Mouse (Mus musculus): ENCODE measurements around the gene Elk3. TPM values are rescaled to one million over a fixed set of nuclear protein-coding genes. Genes with fewer than 3 reads are reported as not detected.

Elk3 gene
- total and polyA plus RNA-seq, 3 experiments, result 0.33 TPM; not detected in 2

DNA sequence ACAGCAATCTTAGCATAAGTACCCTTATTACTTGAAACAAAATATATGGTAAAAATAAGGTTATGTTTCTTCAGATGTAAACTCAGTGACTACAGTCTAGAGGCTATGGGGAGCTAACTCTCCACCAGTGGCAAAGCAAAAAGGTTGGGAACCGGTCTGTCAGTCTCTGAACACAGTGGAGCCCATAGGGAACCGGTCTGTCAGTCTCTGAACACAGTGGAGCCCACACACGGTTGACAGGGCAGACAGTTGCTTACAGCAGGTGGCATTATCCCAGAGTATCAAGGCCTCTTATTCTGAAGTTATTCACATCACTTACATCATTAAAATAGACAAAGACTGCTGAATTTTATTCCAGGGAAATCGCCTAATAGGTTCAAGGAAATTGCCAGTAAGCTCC lies 79.4 kb downstream of the Elk3 start:
- DNase-seq (ENCODE audit: low spot score), result no peak
- no peak for ATAC-seq (ENCODE audit: extremely low read depth, insufficient number of reproducible peaks, low FRiP score, poor library complexity, severe bottlenecking)
- peaks cover 69% of the 10 kb centered on the region for H3K36me3 ChIP-seq (replicated peaks)
- H3K4me3 ChIP-seq (ENCODE audit: low read depth, low read length), result no peak overlapping the region
- peaks cover 44% of the 10 kb centered on the region for H3K4me1 ChIP-seq (ENCODE audit: insufficient read depth, low read depth, low read length)
- no peak for TF ChIP-seq TAL1 (conservative IDR thresholded peaks at IDR 0.05; ENCODE audit: low read depth, low read length)
- TF ChIP-seq GATA1 (IDR thresholded peaks at IDR 0.05; ENCODE audit: borderline replicate concordance, low read length), result no peak
- TF ChIP-seq CTCF (IDR thresholded peaks at IDR 0.05; ENCODE audit: low read depth, low read length), result no peak
- H3K9me3 ChIP-seq (replicated peaks), result no peaks in the 10 kb centered on the region
- H3K27me3 ChIP-seq (ENCODE audit: insufficient read depth, low read length), result no peaks in the 10 kb centered on the region

DNA sequence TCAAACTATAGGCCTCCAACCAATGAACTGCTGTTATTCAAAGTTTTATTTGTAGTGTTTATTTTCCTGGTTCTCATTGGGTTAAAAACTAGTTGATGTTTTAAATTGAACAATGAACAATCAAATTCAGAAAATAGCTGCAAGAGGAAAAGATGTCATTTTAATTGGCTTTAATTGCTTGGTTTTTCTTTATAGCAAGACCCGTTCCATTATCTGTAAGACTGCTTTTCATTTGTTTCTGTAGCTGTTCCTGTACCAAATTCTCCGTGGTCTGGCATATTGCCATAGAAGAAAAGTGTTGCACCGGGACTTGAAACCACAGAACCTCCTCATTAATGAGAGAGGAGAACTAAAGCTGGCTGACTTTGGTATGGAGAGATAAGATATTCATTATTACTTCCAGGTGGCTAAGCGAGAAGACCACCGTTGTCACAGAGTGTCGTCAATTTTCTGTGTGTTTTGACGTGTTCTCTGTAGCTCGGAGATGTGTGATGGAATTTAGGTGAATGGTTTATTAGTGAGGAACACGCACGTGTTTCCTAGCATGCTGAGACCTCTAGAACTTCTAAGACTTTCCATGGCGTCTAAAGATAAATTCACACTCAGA lies 82.4 kb downstream of the Elk3 start:
- no peak overlapping the region; the same call in 1 of the 2 replicates for H3K4me3 ChIP-seq (ENCODE audit: low read depth, low read length)
- peaks cover 65% of the 10 kb centered on the region for H3K36me3 ChIP-seq (replicated peaks)
- H3K4me1 ChIP-seq (ENCODE audit: insufficient read depth, low read depth, low read length), result peaks cover 51% of the 10 kb centered on the region
- no peaks in the 10 kb centered on the region for H3K27me3 ChIP-seq (ENCODE audit: insufficient read depth, low read length)
- DNase-seq (ENCODE audit: low spot score) (peak; percentile 27), ATAC-seq (ENCODE audit: extremely low read depth, insufficient number of reproducible peaks, low FRiP score, poor library complexity, severe bottlenecking) (peak; percentile 48)
- no peaks in the 10 kb centered on the region for H3K9me3 ChIP-seq (replicated peaks)
- TF ChIP-seq CTCF (IDR thresholded peaks at IDR 0.05; ENCODE audit: low read depth, low read length), result no peak
- no peak for TF ChIP-seq GATA1 (IDR thresholded peaks at IDR 0.05; ENCODE audit: borderline replicate concordance, low read length)
- TF ChIP-seq TAL1 (conservative IDR thresholded peaks at IDR 0.05; ENCODE audit: low read depth, low read length), result peak; percentile 59

- Histone ChIP-seq H3K4me1 (ENCODE audit: insufficient read depth, low read depth, low read length) (peaks cover 46% of the 10 kb centered on the region), H3K4me3 (ENCODE audit: low read depth, low read length) (no peak overlapping the region; the same call in 1 of the 2 replicates), H3K9me3 (replicated peaks) (no peaks in the 10 kb centered on the region), H3K27me3 (ENCODE audit: insufficient read depth, low read length) (no peaks in the 10 kb centered on the region), H3K36me3 (replicated peaks) (peaks cover 60% of the 10 kb centered on the region)
- no peak for TF ChIP-seq TAL1 (conservative IDR thresholded peaks at IDR 0.05; ENCODE audit: low read depth, low read length)
- no peak for TF ChIP-seq GATA1 (IDR thresholded peaks at IDR 0.05; ENCODE audit: borderline replicate concordance, low read length)
- no peak for TF ChIP-seq GATA2 (IDR thresholded peaks at IDR 0.05; ENCODE audit: borderline replicate concordance, low read depth, low read length)
- TF ChIP-seq CTCF (IDR thresholded peaks at IDR 0.05; ENCODE audit: low read depth, low read length), result no peak
- TF ChIP-seq POLR2AphosphoS5 (IDR thresholded peaks at IDR 0.05; ENCODE audit: insufficient replicate concordance, low read depth, low read length), result no peak
- peak; percentile 55; the same call in 1 of the 2 replicates for ATAC-seq (ENCODE audit: extremely low read depth, insufficient number of reproducible peaks, low FRiP score, poor library complexity, severe bottlenecking)
- DNase-seq (ENCODE audit: low spot score), result peak; percentile 16
These were observed 83.0 kb downstream of the Elk3 start for GRCm38 (mm10) chr10:93227921-93228320.

- Histone ChIP-seq H3K27me3 (ENCODE audit: insufficient read depth, low read length) (no peaks in the 10 kb centered on the region), H3K4me1 (ENCODE audit: insufficient read depth, low read depth, low read length) (peaks cover 42% of the 10 kb centered on the region), H3K36me3 (replicated peaks) (peaks cover 39% of the 10 kb centered on the region), H3K9me3 (replicated peaks) (no peaks in the 10 kb centered on the region), H3K4me3 (ENCODE audit: low read depth, low read length) (no peak overlapping the region)
- no peak for ATAC-seq (ENCODE audit: extremely low read depth, insufficient number of reproducible peaks, low FRiP score, poor library complexity, severe bottlenecking)
- no peak for DNase-seq (ENCODE audit: low spot score)
- TF ChIP-seq GATA1 (IDR thresholded peaks at IDR 0.05; ENCODE audit: borderline replicate concordance, low read length), result no peak
- no peak for TF ChIP-seq POLR2AphosphoS5 (IDR thresholded peaks at IDR 0.05; ENCODE audit: insufficient replicate concordance, low read depth, low read length)
- TF ChIP-seq TAL1 (conservative IDR thresholded peaks at IDR 0.05; ENCODE audit: low read depth, low read length), result no peak
- TF ChIP-seq GATA2 (IDR thresholded peaks at IDR 0.05; ENCODE audit: borderline replicate concordance, low read depth, low read length), result no peak
- TF ChIP-seq CTCF (IDR thresholded peaks at IDR 0.05; ENCODE audit: low read depth, low read length), result no peak
These were observed 85.2 kb downstream of the Elk3 start for GRCm38 (mm10) chr10:93225751-93226150.

DNA sequence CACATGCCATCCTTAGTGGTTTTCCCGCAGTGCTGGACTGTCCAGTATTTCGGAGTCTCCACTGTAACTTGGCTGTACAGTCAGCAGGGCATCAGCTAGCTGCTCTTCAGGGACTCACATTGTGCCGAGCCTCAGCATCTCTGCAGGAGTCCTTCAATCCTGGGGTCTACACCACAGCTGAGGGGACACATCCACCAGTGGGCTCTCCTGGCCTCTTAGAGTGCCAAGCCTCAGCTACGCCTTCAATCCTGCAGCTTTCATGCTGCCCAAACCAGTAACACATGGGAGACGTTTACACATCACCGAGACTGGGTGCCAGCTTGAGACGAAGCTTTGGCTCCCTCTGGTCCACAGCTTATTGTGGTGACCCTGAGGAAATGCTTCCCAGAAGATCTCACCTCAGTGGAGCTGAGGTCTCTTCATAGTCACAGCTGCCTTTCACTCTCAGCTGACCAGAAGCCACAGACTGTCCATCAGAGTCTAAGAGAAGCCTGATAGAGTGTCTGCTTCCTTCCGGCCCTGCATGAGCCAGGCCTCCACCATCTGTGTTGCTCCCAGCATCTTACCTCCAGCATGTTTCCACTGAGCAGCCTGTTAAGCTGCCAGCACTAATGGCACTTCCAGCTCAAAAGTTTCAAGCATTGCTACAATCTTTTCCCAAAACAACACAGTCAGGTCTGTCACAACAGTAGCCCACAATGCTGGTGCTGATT lies 95.7 kb downstream of the Elk3 start:
- TF ChIP-seq GATA1 (IDR thresholded peaks at IDR 0.05; ENCODE audit: borderline replicate concordance, low read length) (no peak), TAL1 (conservative IDR thresholded peaks at IDR 0.05; ENCODE audit: low read depth, low read length) (no peak), GATA2 (IDR thresholded peaks at IDR 0.05; ENCODE audit: borderline replicate concordance, low read depth, low read length) (no peak), CTCF (IDR thresholded peaks at IDR 0.05; ENCODE audit: low read depth, low read length) (no peak), POLR2AphosphoS5 (IDR thresholded peaks at IDR 0.05; ENCODE audit: insufficient replicate concordance, low read depth, low read length) (no peak)
- ATAC-seq (ENCODE audit: extremely low read depth, insufficient number of reproducible peaks, low FRiP score, poor library complexity, severe bottlenecking) (no peak), DNase-seq (ENCODE audit: low spot score) (no peak)
- Histone ChIP-seq H3K4me3 (ENCODE audit: low read depth, low read length) (no peak overlapping the region), H3K27me3 (ENCODE audit: insufficient read depth, low read length) (no peaks in the 10 kb centered on the region), H3K4me1 (ENCODE audit: insufficient read depth, low read depth, low read length) (peaks cover 11% of the 10 kb centered on the region), H3K9me3 (replicated peaks) (no peaks in the 10 kb centered on the region), H3K36me3 (replicated peaks) (peaks cover 83% of the 10 kb centered on the region)

- Histone ChIP-seq H3K27me3 (ENCODE audit: insufficient read depth, low read length) (no peaks in the 10 kb centered on the region), H3K4me3 (ENCODE audit: low read depth, low read length) (no peak overlapping the region), H3K4me1 (ENCODE audit: insufficient read depth, low read depth, low read length) (peaks cover 11% of the 10 kb centered on the region), H3K36me3 (replicated peaks) (peaks cover 80% of the 10 kb centered on the region), H3K9me3 (replicated peaks) (no peaks in the 10 kb centered on the region)
- TF ChIP-seq GATA2 (IDR thresholded peaks at IDR 0.05; ENCODE audit: borderline replicate concordance, low read depth, low read length) (no peak), TAL1 (conservative IDR thresholded peaks at IDR 0.05; ENCODE audit: low read depth, low read length) (no peak), GATA1 (IDR thresholded peaks at IDR 0.05; ENCODE audit: borderline replicate concordance, low read length) (no peak), CTCF (IDR thresholded peaks at IDR 0.05; ENCODE audit: low read depth, low read length) (no peak), POLR2AphosphoS5 (IDR thresholded peaks at IDR 0.05; ENCODE audit: insufficient replicate concordance, low read depth, low read length) (no peak)
- ATAC-seq (ENCODE audit: extremely low read depth, insufficient number of reproducible peaks, low FRiP score, poor library complexity, severe bottlenecking), result no peak
- no peak for DNase-seq (ENCODE audit: low spot score)
These were observed 96.7 kb downstream of the Elk3 start for GRCm38 (mm10) chr10:93214251-93214650.

All from G1E (cell line).